Mouse (Mus musculus) lung, adult 2 months (tissue): ENCODE measurements around the gene Rmdn2. TPM values are rescaled to one million over a fixed set of nuclear protein-coding genes. Genes with fewer than 3 reads are reported as not detected.
A peak's percentile ranks its signal among the peaks of the same experiment; 100 is the strongest.

Experiments
- DNase-seq: peaks from one replicate; pipeline ENCODE4 v3.0.0; 2022
- H3K4me1 ChIP-seq: fragments of 200-500 bp; 2 replicates; pipeline ENCODE4 v1.6.1; 2011; ENCODE audit warnings: low read length; ENCODE audit not compliant: control insufficient read depth, insufficient read depth
- H3K4me3 ChIP-seq: fragments of 200-500 bp; replicated peaks from 2 replicates; pipeline ENCODE3; 2011; ENCODE audit warnings: low read depth, mild to moderate bottlenecking, control low read depth, low read length; ENCODE audit errors: extremely low read depth
- CTCF ChIP-seq: fragments of 200-500 bp; IDR thresholded peaks from 2 replicates; pipeline ENCODE4 v1.5.1; 2011; ENCODE audit warnings: mild to moderate bottlenecking, low read length, control low read depth; ENCODE audit not compliant: insufficient read depth
- POLR2A ChIP-seq: fragments of 200-500 bp; IDR thresholded peaks from 2 replicates; pipeline ENCODE4 v1.6.1; 2011; ENCODE audit warnings: low read depth, mild to moderate bottlenecking, control low read depth, low read length, borderline replicate concordance; ENCODE audit errors: extremely low read depth
- WGBS: fragments of 180-500 bp; shearing (Covaris S2); methylation state at CpG from one replicate; pipeline ENCODE4 v1.1.7; 2018; 5-methylcytosine and 5-hydroxymethylcytosine counted together
- polyA plus RNA-seq: library from polyadenylated mRNA; depleted of rRNA; stranded (reverse); fragments of >200 nt; gene quantifications from 2 replicates; pipeline ENCODE4 v1.2.3, GENCODE M21; 2012; rRNA removed

The Rmdn2 gene
- polyA plus RNA-seq, 1 experiment, result 6.4 TPM

DNA sequence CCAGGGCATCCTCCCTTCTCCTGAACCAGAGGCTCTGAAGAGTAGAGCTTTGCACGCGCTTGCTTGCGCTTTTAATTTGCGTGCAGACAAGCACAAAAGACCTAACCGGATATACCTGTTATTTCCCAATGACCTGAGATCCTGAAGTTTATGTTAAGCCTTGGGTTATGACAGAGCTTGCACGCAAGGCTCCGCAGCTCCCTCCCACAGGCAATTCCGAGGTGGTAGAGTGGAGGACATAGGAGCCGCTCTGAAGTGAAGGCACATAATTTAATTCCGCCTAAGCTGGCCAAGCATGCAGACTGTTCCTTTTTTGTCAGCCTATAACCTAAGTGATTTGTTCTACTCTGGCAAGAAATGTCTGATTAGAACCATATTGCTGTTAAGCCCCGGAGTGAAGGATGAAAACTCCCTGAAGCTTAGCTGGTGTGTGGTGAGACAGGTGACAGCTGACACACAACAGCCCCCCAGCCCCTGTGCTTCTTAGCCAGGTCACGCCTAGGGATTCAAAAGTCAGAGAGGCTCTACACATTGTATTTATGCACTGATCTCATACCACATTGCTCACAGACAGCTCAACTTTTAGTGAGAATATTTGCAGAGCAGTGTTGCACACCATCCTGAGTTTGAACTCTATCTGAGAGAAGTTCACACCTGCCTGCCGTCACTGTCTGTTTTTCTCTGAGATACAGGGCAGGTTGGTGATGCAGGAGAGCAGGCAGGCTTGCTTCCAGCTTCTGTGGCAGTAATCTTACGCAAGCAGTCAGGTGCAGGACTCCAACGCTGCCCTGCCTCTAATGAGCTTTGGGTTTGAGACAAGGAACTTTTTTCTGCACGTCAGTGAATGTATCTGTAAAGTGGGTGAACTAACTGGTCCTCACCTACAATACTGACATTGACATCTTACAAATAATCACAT is 117.2 kb downstream of the Rmdn2 start:
- TF ChIP-seq CTCF (no peak), POLR2A (no peak)
- peak; percentile 24 for DNase-seq
- Histone ChIP-seq H3K4me1 (no peaks in the 10 kb centered on the region), H3K4me3 (no peak overlapping the region)
- 20% methylated on average over 16 of the region's 16 CpGs for WGBS

- no peak for DNase-seq
- WGBS, result 30% methylated on average over 8 of the region's 8 CpGs
Measured at GRCm38 (mm10) chr17:79730988-79731387, 119.3 kb downstream of the Rmdn2 start.

GRCm38 (mm10) chr17:79733039-79733438 is 121.4 kb downstream of the Rmdn2 start:
- H3K4me1 ChIP-seq, result no peaks in the 10 kb centered on the region
- TF ChIP-seq POLR2A, result no peak
- TF ChIP-seq CTCF, result no peak
- DNase-seq, result no peak
- whole genome bisulfite sequencing, result 62% methylated on average over 4 of the region's 4 CpGs
- no peak overlapping the region for H3K4me3 ChIP-seq

More at GRCm38 (mm10) chr17:79730988-79731387, 119.3 kb downstream of the Rmdn2 start:
- no peaks in the 10 kb centered on the region for H3K4me1 ChIP-seq
- no peak for TF ChIP-seq POLR2A
- no peak for TF ChIP-seq CTCF
- H3K4me3 ChIP-seq, result no peak overlapping the region

DNA sequence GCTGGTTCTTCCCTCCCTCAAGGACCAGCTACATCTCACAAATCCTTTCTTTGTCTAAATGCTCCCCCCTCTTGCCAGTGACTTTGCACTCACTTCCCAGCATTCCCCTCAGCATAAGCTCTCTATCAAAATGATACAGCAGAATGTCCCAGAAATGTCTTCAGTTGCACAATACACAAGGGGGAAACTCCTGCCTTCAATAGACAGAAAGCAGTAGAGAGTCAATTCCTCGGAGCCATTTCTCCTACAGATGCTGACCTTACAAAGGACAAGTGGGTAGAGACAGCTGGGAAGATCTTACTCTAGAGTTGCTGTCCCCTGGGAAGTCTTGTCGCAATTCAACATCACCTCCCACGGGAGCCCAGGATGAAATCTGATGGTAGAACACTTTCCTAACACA is 125.9 kb downstream of the Rmdn2 start:
- Histone ChIP-seq H3K4me1 (no peaks in the 10 kb centered on the region), H3K4me3 (no peak overlapping the region)
- no peak for DNase-seq
- 63% methylated on average over 3 of the region's 3 CpGs for WGBS
- TF ChIP-seq CTCF (no peak), POLR2A (no peak)

GRCm38 (mm10) chr17:79738847-79739498 is 127.3 kb downstream of the Rmdn2 start:
- Histone ChIP-seq H3K4me1 (no peaks in the 10 kb centered on the region), H3K4me3 (no peak overlapping the region)
- DNase-seq, result no peak
- TF ChIP-seq POLR2A (no peak), CTCF (no peak)
- 58% methylated on average over 5 of the region's 5 CpGs for WGBS

DNA sequence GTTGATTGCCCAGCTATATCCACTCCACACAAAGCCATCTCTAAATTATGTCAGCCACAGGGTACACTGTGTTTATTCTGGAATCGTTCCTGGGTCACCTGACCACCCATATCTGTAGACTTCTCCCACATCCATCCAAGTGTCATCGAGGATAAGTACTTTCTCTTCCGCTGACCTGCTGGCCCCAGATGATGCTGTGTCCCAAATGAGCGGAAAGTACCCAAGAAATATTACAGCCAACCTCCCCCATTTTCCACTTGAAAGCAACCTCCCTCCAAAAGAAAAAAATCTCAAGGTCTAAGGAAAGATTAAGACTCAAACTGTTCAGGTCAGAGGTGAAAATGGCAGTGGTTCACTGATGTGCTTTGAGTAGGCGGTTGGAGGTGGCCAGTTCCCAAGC is 131.0 kb downstream of the Rmdn2 start:
- H3K4me1 ChIP-seq, result peaks cover 3% of the 10 kb centered on the region
- WGBS, result 65% methylated on average over 5 of the region's 5 CpGs
- H3K4me3 ChIP-seq, result no peak overlapping the region
- TF ChIP-seq POLR2A (no peak), CTCF (no peak)
- DNase-seq, result no peak

Other genes starting within 250 kb of the Rmdn2 start
- 7.3 and 9.5 TPM in 2 replicates for gene Cyp1b1, start 103.2 kb downstream of the Rmdn2 start, polyA plus RNA-seq